Mouse (Mus musculus): ENCODE data around the gene Zfp979.
A peak's percentile ranks its signal among the peaks of the same experiment; 100 is the strongest.
"Not testable (repeated sequence)": the region's sequence is repeated elsewhere in the genome, so short reads cannot be mapped to it uniquely, and the experiment has no call there.

The Zfp979 gene

DNA sequence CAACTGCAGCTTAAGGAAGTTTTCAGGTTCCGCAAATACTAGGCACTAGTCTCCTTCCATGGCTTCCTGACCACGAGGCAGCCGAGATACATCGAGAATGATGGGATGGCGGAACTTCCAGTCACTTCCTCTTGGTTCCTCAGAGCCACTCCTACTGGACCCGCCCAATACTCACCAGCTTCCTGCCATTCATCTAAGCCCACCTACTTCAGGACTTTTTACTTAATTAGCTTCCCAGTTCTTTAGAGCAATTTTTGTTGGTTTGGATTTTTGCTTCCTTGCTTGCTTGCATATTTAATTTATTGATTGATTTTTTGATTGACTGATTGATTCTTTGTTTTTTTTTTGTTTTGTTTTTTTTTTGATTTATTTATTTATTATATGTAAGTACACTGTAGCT lies at the start of gene Zfp979:
Gene Zfp979 (minus strand): TSS at position 101 of the 400 bp plus-strand sequence.
- not testable (repeated sequence) for DNase-seq (ENCODE audit: low read depth, low spot score)

DNA sequence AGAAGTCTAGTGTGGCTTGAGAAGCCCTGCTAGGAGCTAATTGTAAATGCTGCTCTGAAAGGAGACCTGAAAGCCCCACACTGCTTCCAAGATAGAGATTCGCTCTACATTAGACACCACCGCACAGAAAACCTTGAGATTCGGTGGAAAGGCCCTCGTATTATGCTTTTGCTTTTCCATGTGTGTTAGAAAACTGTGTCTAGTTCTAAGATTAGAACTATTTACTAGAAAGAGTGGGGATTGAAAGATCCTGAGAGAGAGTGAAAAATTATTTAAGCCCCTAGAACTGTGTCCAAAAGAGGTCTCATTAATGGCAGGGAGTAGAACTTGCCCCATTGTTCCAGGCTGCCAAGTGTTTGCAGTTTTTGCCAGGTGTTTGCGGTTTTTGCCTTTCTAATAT lies 12.9 kb upstream of the Zfp979 start:
- DNase-seq (ENCODE audit: low read depth, low spot score): not testable (repeated sequence)

DNA sequence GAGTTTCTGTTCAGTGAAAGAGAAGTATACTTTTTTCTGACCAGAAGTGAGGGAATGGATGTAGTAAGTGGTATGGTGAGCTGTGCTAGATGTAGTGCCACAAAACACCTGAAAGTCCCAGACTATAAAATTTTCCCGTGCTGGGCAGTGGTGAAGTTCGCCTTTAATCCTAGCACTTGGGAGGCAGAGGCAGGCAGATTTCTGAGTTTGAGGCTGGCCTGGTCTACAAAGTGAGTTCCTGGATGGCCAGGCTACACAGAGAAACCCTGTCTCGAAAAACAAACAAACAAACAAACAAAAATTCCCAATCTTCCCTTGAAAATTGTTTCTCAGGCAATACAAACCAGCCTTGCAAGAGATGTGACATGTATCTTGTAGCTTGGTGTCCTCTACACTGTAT lies 5.1 kb upstream of the Zfp979 start:
- not testable (repeated sequence) for DNase-seq (ENCODE audit: low read depth, low spot score)

DNA sequence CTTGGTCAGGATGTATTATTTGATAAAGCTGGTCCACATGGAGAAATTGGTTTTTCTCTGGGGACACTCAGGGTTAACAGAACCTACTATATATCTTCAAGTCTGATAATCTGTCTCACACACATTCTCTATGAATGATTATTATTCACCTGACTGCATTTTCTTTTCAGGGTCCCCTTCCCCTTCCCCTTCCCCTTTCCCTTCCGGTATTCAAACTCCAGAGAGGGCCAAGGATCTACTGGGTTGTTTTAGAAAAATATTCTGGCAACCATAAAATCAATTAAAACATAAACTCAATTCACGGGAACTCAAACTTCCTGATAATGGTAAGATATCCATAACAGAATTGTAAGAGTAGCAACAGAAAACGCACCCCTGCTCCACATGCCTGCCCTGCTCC lies 381 bp downstream of the Zfp979 start:
- DNase-seq (ENCODE audit: low read depth, low spot score): not testable (repeated sequence)

DNA sequence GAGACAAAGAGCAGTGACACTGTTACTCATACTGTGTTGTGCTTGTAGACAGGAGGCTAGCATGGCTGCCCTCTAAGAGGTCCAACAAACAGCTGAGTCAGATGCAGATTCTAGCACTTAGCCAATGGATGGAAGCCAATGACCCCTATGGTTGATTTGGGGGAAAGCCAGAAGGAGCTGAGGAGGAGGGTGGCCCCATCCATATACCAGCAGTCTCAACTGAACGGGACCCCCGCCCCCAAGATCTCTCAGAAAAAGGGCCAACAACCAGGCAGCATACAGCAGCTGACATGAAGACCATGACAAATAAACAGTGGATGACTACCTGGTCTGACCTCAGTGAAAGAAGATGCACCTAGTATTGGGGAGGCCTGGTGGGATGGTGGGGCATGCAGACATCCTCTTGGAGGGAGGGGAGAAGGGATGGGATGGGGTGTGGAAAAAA lies 8.5 kb downstream of the Zfp979 start:
- DNase-seq (ENCODE audit: low read depth, low spot score): not testable (repeated sequence)

DNA sequence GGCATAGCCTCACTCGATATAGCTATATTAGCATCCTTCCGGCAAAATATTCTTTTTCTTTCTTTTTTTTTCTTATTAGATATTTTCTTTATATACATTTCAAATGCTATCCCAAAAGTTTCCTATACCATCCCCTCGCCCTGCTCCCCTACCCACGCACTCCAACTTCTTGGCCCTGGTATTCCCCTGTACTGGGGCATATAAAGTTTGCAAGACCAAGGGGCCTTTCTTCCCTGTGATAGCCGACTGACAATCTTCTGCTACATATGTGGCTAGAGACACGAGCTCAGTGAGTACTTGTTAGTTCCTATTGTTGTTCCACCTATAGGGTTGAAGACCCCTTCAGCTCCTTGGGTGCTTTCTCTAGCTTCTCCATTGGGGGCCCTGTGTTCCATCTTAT lies 35.8 kb downstream of the Zfp979 start:
- DNase-seq (ENCODE audit: low read depth, low spot score): not testable (repeated sequence)

DNA sequence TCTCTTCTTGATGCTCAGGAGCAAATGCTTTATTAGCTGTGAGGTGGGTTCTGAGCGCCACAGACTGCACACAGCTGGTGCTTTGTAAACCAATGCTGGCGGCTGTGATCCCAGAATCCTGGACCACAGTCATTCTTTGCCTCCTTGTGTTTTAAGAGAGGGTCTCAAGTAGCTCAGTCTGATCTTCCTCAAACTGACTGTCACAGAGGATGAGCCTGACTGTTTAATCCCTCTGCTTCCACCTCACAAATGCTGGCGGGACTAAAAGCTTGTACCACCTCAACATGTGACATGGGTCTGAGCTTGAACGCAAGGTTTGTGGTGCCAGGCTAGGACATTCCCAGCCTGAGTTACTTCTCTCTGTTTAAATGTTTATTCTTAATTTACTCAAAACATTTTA lies 36.8 kb downstream of the Zfp979 start:
- DNase-seq (ENCODE audit: low read depth, low spot score): no peak

DNA sequence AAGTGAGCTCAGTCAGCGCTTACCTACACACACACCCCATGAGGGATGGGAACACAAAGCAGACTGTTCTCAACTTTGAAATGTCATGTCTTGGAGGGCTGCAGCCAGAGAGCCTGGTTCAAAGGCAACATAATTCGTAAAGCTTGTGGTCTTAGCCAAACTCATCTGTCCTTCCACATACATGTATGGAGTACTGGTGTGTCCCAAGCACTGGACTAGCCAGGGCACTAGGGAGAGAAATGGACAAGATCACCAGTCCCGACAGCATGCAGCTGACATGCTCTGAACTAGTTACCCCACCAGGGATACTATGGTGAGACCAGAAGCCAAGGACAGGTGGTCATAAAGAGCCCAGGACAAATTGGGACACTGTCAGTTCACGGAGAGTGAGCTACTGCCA lies 38.5 kb downstream of the Zfp979 start:
- no peak for DNase-seq (ENCODE audit: low read depth, low spot score)

DNA sequence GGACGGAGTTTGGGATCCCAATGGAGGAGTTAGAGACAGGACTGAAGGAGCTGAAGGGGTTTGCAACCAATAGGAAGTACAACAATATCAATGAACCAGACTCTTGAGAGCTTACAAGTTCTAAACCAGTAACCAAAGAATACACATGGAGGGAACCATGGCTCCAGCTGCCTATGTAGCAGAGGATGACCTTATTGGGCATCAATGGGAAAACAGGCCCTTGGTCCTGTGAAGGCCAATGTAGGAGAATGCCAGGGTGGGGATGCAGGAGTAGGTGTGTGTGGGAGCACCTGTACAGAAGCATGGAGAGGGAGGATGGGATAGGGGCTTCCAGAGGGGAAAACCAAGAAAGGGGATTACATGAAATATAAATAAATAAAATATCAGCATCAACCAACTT lies 40.4 kb downstream of the Zfp979 start:
- DNase-seq (ENCODE audit: low read depth, low spot score): no peak

DNA sequence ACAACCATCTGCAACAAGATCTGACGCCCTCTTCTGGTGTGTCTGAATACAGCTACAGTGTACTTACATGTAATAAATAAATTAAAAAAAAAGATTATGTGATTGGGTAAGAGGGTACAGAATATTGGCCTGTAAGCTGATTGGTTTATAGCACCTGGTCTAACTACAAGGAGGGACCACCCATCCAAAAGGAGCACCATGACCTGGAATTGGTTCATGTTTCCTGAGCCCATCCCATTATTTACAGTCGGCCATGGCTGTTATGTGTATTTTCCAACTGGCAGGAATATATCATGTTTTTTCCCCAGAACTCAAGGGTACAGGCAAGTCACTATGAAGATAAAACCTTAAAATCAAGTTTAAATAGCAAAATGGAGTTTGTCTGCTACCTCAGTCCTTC lies 43.5 kb downstream of the Zfp979 start:
- DNase-seq (ENCODE audit: low read depth, low spot score): no peak

DNA sequence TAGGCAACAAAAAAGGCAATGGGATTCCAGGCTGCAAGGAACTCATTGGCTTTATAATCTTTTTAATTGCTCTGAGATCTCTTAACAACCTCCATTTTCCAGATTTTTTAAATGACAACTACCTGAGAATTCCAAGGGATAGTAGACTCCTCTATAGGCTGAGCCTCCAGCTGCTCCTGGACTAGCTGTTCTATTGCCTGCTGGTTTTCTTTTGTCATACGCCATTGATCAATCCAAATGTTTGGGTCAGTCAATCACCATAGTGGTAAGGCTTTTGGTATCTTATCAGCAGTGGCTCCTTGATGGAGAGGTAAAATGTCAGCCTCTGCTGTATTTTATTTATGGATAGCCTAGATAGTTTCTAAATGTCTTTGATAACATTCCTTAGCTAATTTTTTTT lies 44.6 kb downstream of the Zfp979 start:
- DNase-seq (ENCODE audit: low read depth, low spot score): peak; percentile 63

DNA sequence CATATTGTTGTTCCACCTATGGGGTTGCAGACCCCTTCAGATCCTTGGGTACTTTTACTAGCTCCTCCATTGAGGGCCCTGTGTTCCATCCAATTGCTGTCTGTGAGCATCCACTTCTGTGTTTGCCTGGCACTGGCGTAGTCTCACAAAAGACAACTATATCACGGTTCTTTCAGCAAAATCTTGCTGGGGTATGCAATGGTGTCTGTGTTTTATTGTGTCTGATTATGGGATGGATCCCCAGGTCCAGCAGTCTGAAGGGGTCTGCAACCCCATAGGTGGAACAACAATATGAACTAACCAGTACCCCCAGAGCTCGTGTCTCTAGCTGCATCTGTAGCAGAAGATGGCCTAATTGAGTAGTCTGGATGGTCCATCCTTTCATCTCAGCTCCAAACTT lies 47.7 kb downstream of the Zfp979 start:
- DNase-seq (ENCODE audit: low read depth, low spot score): not testable (repeated sequence)

DNA sequence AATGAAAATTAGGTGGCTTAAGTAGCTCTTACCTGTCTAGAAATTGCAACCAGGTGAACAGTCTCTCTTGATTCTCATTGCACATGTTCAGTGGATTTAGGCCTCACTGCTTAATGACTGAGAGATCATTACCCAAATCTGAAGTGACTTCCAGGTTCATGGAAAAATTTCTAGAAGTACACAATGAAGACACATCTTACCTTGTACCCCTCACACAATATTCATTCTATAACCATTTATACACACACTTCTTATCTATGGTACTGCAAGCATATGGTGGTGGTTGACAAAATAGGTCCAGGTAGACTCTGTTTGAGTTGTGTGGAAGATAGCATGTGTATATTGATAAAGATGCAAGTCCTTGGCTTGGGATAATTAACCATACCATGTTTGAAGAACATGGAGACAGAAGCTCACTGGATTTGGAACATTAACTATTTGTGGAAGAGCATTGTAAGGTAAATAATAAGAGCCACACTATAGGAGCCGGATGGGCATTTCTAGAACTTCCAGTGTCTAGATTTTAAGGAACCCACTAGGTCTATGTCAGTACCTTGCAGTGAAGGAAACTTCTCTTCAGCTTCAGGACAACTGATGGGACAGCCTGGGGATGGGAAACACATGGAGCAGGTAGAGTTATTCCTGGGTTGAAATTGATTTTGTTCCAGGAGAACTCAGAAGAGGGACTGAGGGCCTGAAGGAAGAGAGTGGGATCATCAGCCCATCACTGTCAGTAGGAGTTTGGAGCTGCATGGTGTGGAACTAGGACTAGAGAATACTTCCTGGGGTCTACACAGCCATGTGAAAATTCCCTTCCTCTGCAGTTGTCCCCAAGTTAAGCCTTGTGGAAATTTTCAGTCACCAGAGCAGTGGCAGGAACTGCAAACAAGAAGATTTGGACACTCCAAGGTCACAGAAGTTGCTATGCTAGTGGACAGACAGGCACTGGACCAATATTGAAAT lies 55.5 kb downstream of the Zfp979 start:
- no peak for DNase-seq (ENCODE audit: low read depth, low spot score)

DNA sequence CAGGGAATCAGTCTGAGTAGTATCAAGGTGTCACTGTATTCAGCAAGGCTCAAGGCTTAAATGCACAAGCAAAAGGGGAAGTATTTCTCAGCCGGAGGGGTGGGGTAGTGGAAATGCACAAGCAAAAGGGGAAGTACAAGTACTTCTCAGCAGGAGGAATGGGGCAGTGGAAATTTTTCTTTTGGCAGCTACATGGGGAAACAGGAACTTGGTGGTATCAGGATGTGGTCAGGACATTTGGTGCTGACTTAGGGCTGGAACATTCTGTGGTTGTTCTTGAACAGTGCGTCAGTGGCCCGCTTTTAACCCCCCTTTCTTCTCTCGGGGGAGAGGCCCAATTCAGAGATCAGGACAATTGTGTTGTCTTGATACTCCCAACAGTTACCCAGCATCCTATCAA lies 62.9 kb downstream of the Zfp979 start:
- peak; percentile 69 for DNase-seq (ENCODE audit: low read depth, low spot score)

DNA sequence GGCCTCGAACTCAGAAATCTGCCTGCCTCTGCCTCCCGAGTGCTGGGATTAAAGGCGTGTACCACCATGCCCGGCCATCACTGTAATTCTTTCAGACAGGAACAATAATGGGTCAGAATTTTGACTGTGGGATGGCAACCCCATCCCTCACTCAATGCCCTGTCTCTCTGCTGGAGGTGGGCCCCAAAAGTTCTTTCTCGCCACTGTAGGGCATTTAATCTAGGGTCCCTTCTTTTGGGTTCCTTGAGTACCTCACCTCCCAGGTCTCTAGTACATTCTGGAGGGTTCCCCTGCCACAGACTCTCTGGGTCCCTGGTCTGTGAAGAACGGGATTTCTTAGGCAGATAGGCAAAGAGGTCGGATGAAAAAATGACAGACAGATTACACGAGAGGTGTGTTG lies 71.2 kb downstream of the Zfp979 start:
- DNase-seq (ENCODE audit: low read depth, low spot score): not testable (repeated sequence)

DNA sequence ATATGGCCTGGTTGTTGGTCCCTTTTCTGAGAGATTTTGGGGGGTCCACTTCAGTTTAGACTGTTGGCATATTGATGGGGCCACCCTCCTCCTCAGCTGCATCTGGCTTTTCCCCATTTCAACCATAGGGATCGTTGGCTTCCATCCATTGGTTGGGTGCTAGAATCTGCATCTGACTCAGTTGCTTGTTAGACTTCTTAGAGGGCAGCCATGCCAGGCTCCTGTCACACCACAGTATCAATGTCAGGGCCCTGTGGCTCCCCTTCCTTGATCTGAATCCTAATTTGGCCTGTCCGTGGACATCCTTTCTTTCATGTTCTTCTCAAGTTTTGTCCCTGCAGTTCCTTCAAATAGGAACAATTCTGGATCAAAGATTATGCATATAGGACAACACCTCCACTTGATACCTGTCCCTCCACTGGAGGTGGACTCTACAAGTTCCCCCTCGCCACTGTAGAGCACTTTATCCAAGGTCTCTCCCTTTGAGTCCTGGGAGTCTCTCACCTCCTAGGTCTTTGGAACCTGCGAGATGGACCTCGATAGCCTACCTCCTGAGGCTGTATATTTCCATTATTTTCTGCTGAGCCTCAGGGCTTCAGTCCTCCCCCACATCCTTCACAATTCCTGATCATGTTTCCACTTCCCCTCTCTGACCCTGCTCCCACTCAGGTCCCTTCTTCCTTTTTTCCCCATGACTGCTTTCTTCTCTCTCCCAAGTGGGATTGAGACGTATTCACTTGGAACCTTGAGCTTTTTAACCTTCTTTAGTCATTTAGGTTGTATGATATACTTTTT lies 76.7 kb downstream of the Zfp979 start:
- no peak for DNase-seq (ENCODE audit: low read depth, low spot score)
